Mouse (Mus musculus) spleen, adult 2 months (tissue): ENCODE measurements around the gene Lst1. TPM values are rescaled to one million over a fixed set of nuclear protein-coding genes. Genes with fewer than 3 reads are reported as not detected.
"Not testable (repeated sequence)": the region's sequence is repeated elsewhere in the genome, so short reads cannot be mapped to it uniquely, and the experiment has no call there.

Experiments
- DNase-seq, 2 experiments: peaks; one replicate each; pipeline versions ENCODE4 v3.0.0 to v3.0.0-alpha.2; 2012 to 2021; ENCODE audit warnings: low spot score in 2 of 2, low read depth in 1 of 2
- H3K27ac ChIP-seq: fragments of 200-500 bp; 2 replicates; pipeline ENCODE4 v1.5.1; 2012; ENCODE audit warnings: low read length, inconsistent platforms; ENCODE audit not compliant: insufficient read depth
- H3K27me3 ChIP-seq: fragments of 200-500 bp; 2 replicates; pipeline ENCODE4 v1.6.1; 2012; ENCODE audit warnings: mild to moderate bottlenecking, moderate library complexity, low read length, inconsistent platforms; ENCODE audit not compliant: control insufficient read depth, insufficient read depth
- H3K36me3 ChIP-seq: fragments of 200-500 bp; 2 replicates; pipeline ENCODE4 v1.6.1; 2012; ENCODE audit warnings: mild to moderate bottlenecking, low read length, inconsistent platforms; ENCODE audit not compliant: control insufficient read depth, insufficient read depth
- H3K4me1 ChIP-seq: fragments of 200-500 bp; 2 replicates; pipeline ENCODE4 v1.6.1; 2011; ENCODE audit warnings: inconsistent platforms; ENCODE audit not compliant: control insufficient read depth, insufficient read depth, insufficient read length
- H3K4me3 ChIP-seq: fragments of 200-500 bp; 2 replicates; pipeline ENCODE4 v1.5.1; 2011; ENCODE audit warnings: mild to moderate bottlenecking, inconsistent platforms; ENCODE audit not compliant: insufficient read depth, insufficient read length; ENCODE audit errors: extremely low read depth
- CTCF ChIP-seq: fragments of 200-500 bp; IDR thresholded peaks from 2 replicates; pipeline ENCODE4 v1.5.1; 2011; ENCODE audit warnings: mild to moderate bottlenecking, inconsistent platforms; ENCODE audit not compliant: insufficient read depth, insufficient read length, insufficient replicate concordance; ENCODE audit errors: extremely low read depth
- POLR2A ChIP-seq: fragments of 200-500 bp; IDR thresholded peaks from 2 replicates; pipeline ENCODE4 v1.6.1; 2011; ENCODE audit warnings: low read depth, low read length, inconsistent platforms
- WGBS: fragments of 180-500 bp; shearing (Covaris S2); methylation state at CpG from one replicate; pipeline ENCODE4 v1.1.7; 2018; 5-methylcytosine and 5-hydroxymethylcytosine counted together
- polyA plus RNA-seq: library from polyadenylated mRNA; depleted of rRNA; stranded (reverse); fragments of >200 nt; gene quantifications from 2 replicates; pipeline ENCODE4 v1.2.3, GENCODE M21; 2012; rRNA removed

The Lst1 gene
- polyA plus RNA-seq, result 109 and 112 TPM in 2 replicates

GRCm38 (mm10) chr17:35187959-35188610 is at the start of gene Lst1:
Gene Lst1, minus strand, starts transcription at chr17:35188439.
- Histone ChIP-seq H3K27me3 (no peaks in the 10 kb centered on the region), H3K4me3 (peak within 1 kb of the TSS; percentile 31; the same call in 1 of the 2 replicates), H3K4me1 (peaks cover 50% of the 10 kb centered on the region; the same call in 1 of the 2 replicates), H3K27ac (peak within 1 kb of the TSS; percentile 89), H3K36me3 (no peaks in the 10 kb centered on the region)
- peak in 1 of 2 experiments; percentile 40 for DNase-seq
- 26% methylated on average over 7 of the region's 7 CpGs for WGBS
- TF ChIP-seq CTCF (no peak), POLR2A (no peak)

- Histone ChIP-seq H3K27me3 (no peaks in the 10 kb centered on the region), H3K36me3 (no peaks in the 10 kb centered on the region), H3K4me3 (no peak overlapping the region), H3K4me1 (peaks cover 10% of the 10 kb centered on the region), H3K27ac (no peak overlapping the region)
- TF ChIP-seq POLR2A (no peak), CTCF (no peak)
- DNase-seq, result no peak
- 95% methylated on average over 12 of the region's 12 CpGs for WGBS
Measured at GRCm38 (mm10) chr17:35237504-35237903, 49.3 kb upstream of the Lst1 start.

GRCm38 (mm10) chr17:35236996-35237395 is 48.8 kb upstream of the Lst1 start:
- H3K27ac ChIP-seq, result no peak overlapping the region
- TF ChIP-seq CTCF (no peak), POLR2A (no peak)
- H3K4me1 ChIP-seq, result peaks cover 10% of the 10 kb centered on the region
- H3K4me3 ChIP-seq, result no peak overlapping the region
- no peaks in the 10 kb centered on the region for H3K27me3 ChIP-seq
- H3K36me3 ChIP-seq, result no peaks in the 10 kb centered on the region
- no peak for DNase-seq
- 90% methylated on average over 9 of the region's 9 CpGs for WGBS

GRCm38 (mm10) chr17:35236390-35236746 is 48.1 kb upstream of the Lst1 start:
- TF ChIP-seq POLR2A, result no peak
- TF ChIP-seq CTCF, result peak; percentile 99
- H3K4me1 ChIP-seq, result peaks cover 14% of the 10 kb centered on the region
- no peaks in the 10 kb centered on the region for H3K27me3 ChIP-seq
- H3K27ac ChIP-seq, result peak overlapping the region; percentile 97
- DNase-seq, result peak; percentile 85 to 98
- no peaks in the 10 kb centered on the region for H3K36me3 ChIP-seq
- whole genome bisulfite sequencing, result 3% methylated on average over 18 of the region's 18 CpGs
- H3K4me3 ChIP-seq, result peak overlapping the region; percentile 60

GRCm38 (mm10) chr17:35235614-35236389 is 47.6 kb upstream of the Lst1 start, which contains the start of gene Nfkbil1:
Gene Nfkbil1, minus strand, starts transcription at chr17:35235792.
- TF ChIP-seq CTCF (no peak), POLR2A (no peak; the same call in none of the 2 replicates)
- Histone ChIP-seq H3K27ac (peak within 1 kb of the TSS; percentile 97), H3K36me3 (0 out of 2 replicates have a peak, but pooled peaks cover 2% of the 10 kb centered on the region), H3K27me3 (no peaks in the 10 kb centered on the region), H3K4me3 (peak within 1 kb of the TSS; percentile 60), H3K4me1 (peaks cover 17% of the 10 kb centered on the region)
- under 1% methylated on average over 35 of the region's 35 CpGs for WGBS
- peak; percentile 88 to 91 for DNase-seq

GRCm38 (mm10) chr17:35234903-35235302 is 46.7 kb upstream of the Lst1 start:
- Histone ChIP-seq H3K4me1 (peaks cover 14% of the 10 kb centered on the region), H3K27ac (peak overlapping the region; percentile 97), H3K36me3 (0 out of 2 replicates have a peak, but pooled peaks cover 3% of the 10 kb centered on the region), H3K4me3 (peak overlapping the region; percentile 60), H3K27me3 (no peaks in the 10 kb centered on the region)
- DNase-seq, result peak in 1 of 2 experiments; percentile 40
- 7% methylated on average over 31 of the region's 31 CpGs for WGBS
- TF ChIP-seq POLR2A (peak; percentile 11), CTCF (no peak)

GRCm38 (mm10) chr17:35234090-35234489 is 45.9 kb upstream of the Lst1 start:
- not testable (repeated sequence) for H3K4me3 ChIP-seq, H3K27me3 ChIP-seq, H3K36me3 ChIP-seq, DNase-seq
- H3K4me1 ChIP-seq, result peaks cover 14% of the 10 kb centered on the region
- WGBS, result 44% methylated on average over 7 of the region's 7 CpGs
- peak overlapping the region; percentile 90 for H3K27ac ChIP-seq
